Mouse (Mus musculus) lung, postnatal 36 days (tissue): ENCODE measurements at regions not wholly inside any gene's neighbourhood (a gene's known extent, or its start where the extent isn't known, plus 50 kb on each side); places are given as distances from the start of the nearest gene placed in this dataset.

Experiments
- DNase-seq: peaks from one replicate; pipeline ENCODE4 v3.0.0; 2022; ENCODE audit warnings: mixed read lengths

DNA sequence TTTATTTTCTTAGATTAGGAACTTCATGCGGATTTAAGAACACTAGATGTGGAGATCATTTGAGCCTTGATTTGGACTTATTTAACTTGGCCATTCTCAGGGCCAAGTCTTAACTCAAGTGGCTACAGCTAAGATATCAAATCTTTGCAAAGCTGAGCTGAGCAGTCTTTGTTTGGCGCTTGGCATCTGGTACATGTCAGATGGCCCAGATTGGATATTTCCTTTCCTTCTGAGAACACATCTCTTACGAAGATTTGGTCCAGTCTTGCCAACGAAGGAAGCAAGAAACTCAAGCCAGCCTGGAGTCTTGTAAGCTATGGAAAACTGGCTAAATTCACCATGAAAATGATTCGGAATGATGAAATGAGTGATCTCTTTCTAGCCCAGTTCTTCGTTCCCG, 59.1 kb upstream of the Cdc42ep3 start:
- no peak for DNase-seq

DNA sequence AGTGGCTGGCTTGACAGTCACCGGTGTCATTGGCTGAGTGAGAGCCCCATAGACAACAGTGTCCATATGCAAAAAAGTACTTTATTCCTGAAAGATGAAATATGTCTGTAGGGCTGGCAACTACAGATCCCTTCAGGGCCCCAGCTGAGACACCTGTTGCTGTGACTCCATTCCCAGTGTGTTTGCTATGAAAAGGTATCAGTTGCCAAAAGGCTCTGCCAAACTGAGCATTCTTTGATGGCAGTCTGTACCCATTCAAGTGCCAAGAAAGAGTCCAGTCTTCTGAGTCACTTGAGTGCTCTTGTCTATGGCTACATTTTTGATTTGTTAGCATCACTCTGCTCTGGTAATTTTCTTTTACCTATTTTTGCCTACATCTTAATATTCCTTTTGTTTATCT, 63.1 kb upstream of the Cdc42ep3 start:
- no peak for DNase-seq

DNA sequence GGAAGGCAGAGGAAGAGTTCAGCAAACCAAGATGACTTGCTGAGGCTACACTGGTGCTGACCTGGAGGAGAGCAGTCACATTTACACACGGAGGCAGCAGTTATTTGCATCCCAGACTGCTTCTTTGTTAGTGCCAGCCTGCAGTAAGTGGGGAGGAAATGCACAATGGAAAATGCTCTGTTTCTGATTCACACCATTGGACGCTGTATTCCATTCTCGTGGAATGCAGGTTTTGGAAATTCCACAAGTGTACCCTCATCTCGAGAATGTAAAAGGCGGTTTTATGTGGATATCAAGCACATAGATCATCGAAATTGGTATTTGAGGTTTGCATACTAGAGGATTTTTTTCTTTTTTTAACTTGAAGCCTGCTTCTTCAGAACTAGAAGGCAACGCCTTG, 66.7 kb upstream of the Cdc42ep3 start:
- DNase-seq = no peak

DNA sequence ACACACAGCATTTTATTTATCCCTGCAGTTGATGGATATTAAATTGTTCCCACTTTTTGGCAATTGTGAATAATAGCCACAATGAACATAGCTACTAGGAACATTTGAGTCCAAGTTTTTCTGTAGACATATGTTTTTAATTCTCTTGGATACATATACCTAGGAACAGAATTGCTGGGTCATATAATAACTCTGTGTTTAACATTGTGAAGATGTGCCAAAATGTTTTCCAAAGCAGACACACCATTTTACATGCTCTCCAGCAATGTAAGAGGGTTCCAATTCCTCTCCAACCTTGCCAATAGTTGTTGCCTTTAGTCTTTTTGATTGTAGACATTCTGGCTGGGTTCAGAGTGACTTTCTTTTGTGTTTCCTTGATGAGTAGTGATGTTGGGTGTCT, 84.3 kb upstream of the Cdc42ep3 start:
- no peak for DNase-seq

DNA sequence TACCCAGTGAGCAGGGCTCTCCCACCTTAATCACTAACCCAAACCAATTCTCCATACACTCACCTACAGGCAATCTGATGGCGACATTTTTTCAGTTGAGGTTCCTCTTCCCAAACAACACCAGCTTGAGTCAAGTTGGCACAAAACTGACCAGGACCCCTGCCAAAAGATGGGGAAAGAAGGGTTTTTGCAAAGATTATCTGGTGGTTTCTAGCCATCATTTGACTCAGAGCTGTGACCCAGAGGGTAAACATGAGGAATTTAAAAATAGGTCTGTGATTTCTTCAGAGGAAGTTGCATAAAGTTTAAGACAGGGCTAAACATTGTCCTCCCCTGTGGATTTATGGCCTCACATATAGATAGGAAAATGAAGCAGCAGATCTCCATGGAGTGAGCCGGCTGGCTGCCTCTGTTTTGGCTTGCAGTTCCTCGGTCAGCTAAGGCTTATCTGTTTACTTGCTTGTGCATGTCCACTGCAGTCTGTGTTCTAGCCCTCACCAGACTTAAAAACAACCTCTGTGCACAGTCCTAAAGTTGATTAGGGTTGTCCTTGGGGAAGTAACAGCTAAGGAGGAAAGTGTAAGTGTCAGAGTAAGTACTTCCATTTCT, 87.7 kb upstream of the Cdc42ep3 start:
- DNase-seq = peak; percentile 68

DNA sequence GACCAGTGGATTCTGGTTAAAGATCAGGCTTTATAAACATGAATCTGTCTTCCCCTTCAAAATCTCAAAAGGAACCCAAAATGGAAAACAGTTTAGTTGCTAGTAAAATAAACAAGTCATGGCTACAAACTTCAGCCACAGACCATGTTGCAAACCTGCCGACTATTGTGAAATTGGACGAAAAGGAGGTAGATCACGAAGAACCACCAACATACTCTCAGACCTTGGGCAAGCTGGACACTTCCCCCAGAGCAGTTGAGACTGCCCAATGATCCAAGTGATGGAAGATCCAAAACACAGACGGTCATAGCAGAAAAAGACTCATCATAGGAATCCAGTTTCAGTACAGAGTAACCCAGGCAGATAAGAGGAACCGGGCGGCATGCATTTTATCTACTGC, 92.3 kb upstream of the Cdc42ep3 start:
- peak; percentile 54 for DNase-seq

DNA sequence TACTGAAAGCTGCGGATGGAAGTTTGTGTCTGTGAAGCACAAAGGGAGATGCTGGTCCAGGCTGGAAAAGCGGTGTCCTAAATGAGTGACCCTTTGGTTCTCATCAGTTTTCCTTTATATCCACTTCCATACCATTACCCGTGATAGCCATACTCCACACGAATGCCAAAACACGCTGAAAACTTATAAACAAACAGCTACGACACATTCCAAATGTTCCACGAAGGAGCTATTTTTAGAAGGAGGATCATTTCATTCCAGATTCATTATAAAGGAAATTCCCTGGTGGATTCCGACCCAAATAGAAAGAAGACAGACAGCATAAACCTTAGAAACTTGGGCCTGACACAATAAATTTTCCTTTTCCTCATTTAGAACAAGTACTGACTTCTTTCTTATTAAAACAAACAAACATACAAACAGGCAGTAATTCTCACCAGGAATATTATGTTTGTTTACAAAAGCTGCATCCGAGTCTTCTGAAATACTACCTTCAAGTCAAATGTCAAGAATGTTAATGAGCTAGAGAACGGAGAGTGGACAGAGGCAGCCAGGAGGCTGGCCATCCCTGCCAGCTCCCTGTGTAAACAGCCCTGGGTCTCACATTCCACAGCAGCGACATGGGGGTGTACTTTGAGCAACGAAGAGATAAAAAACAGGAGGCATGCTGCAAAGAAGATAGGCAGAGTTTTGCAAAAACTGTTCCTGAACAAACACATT, 96.4 kb upstream of the Cdc42ep3 start:
- DNase-seq = peak; percentile 51

DNA sequence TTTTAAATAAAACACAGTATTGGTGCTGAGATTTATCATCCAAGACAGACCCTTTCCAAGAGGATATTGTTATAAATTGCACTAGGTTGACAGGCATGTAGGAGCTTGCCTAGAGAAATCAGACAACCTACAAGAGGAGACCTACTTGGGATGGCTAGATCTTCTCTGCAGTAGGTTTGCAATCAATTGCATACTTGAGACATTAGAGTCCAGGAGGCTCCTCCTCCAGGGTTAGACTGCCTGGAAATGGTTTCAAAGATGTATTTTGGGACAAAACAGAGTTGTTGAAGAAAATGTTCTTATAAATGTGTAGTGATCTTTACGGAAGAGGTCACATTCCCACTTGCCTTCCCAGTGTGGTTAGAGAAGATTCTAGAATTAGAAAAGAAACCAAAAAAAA, 98.9 kb upstream of the Cdc42ep3 start:
- no peak for DNase-seq

DNA sequence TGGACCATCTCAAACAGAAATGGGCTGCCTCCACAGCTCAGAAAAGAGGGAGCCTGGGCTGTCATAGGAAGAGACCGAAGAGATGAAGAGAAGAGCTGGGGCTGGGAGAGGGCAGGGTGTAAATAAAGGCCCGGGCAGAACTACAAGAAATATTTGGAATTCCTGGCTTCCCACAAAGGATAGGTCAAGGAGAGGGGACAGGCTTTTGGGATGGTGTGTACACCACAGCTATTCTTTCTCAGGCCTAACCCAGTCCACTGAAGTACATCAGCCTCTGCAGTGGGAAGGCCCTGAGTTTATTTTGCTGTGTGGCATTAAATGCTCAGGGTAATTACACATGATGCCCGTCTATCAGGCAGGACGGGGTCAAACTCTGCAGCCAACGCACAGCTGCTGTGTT, 99.6 kb upstream of the Cdc42ep3 start:
- no peak for DNase-seq

DNA sequence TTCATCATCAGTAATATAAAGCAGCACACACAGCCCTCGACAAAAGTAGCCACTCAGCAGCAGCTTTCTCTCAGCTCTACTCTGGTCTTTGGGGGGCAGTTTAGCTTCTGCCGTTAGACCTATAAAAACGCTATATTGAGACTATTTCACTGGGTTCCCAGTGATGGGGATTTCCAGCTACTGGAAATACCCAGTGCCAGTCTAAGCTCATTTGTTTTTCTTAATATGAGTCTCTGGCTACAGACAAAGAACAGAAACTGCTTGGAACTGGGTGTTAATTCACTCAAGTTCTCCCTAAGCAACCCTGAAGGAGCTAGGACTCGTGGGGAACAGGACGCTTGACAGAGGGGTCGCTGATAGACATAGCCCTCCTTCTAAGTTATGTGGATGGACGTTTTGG, 100.3 kb upstream of the Cdc42ep3 start:
- no peak for DNase-seq

DNA sequence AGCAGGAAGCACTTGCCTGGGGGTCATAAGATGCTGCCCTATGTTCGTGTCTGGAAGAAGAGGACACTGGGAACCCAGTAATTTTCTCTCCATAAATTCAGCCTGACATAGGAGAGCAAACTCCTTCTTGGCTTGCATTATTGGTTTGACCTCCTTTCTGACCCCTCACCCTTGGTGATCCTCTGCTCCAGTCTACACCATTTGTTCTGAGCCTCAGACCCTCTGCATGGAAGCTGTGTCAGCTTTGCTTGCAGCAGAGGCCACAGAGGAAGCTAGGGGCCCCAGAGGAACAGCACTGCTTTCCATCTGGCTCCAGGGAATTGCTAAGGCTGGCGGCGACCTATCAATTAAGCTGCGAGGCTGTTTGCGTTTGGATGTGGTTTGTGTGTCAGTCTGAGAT, 102.7 kb upstream of the Cdc42ep3 start:
- DNase-seq = no peak

DNA sequence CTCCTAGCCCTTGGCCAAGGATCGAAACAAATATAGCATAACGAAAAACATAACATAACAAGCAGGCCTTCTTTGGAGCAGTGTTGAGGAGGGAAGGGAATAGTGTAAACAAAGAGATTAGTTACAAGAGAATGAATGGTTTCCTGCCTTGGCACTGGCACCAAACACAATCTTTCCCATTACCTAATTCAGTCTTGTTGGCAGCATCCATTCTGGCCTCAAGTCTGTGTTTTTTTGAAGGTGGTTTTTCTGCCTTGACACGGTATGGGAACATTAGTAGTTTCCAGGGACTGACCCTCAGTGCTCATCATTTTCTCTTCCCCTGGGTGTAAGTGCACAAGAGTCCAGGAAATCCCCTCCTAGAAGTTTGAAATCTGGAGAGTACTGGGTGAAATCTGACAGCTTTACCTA, 106.8 kb upstream of the Cdc42ep3 start:
- DNase-seq = peak; percentile 46

DNA sequence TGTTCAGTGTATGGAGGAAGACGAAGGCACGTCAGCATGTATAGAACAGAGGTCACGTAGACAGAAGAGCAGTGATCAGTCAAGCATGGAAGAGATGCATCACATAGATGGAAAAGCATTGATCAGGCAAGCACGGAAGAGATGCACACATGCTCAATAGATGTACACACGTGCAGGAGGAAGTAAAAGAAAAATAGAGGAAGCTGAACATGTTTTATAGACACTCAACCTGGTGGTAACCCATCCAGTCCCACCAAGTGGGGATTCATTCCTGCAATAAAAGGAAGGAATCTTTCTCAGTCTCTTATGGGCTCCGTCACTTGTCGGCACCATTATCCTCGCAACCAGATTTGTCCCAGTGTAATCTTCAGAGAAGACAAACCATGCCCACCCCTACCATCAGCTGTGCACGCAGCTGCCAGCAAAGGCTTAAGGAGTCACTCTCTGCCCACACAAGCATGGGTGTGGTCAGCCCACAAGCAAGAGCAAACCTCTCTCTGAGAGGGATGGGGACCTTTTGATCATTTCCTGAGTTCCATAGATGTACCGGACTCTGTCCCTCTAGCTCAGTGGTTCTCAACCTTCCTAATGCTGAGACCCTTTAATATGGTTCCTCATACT, 108.3 kb upstream of the Cdc42ep3 start:
- DNase-seq = no peak

DNA sequence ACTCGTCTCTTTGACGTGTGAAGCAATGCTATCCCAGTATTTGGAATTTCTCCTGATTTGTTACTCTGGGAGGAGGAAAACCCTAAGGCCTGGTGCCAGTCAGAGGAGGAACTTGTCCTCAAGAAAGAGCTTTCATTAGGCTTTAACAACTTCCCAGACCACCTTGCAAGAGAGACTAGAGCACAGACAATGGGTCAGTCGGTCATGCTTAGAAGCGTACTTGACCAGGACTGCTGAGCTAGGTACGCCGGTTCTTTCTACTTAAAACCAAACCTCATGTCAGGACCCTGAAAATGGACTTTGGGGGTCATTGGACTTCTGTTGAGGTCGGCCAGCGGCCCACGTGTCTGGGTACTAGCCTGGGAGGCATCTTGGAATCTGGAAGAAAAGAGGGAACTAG, 110.8 kb upstream of the Cdc42ep3 start:
- DNase-seq = no peak

DNA sequence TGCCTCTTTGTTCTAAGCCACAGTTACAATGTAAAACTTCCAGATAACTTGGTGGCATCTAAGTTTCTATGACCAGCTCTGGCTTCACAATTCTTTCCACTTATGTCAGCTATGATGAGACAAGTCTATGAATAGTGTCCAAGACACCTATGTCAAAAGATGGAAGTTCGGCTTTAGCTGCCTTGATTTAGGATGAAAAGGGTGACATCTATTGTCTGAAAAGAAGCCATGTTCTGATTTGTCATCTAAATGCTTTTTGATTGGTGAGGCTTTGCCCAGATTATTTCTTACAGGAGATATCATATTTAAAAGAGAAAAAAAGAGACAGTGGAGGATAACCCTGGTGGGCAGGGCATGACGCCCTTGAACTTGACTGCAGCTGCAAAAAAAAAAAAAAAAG, 116.7 kb upstream of the Cdc42ep3 start:
- no peak for DNase-seq

DNA sequence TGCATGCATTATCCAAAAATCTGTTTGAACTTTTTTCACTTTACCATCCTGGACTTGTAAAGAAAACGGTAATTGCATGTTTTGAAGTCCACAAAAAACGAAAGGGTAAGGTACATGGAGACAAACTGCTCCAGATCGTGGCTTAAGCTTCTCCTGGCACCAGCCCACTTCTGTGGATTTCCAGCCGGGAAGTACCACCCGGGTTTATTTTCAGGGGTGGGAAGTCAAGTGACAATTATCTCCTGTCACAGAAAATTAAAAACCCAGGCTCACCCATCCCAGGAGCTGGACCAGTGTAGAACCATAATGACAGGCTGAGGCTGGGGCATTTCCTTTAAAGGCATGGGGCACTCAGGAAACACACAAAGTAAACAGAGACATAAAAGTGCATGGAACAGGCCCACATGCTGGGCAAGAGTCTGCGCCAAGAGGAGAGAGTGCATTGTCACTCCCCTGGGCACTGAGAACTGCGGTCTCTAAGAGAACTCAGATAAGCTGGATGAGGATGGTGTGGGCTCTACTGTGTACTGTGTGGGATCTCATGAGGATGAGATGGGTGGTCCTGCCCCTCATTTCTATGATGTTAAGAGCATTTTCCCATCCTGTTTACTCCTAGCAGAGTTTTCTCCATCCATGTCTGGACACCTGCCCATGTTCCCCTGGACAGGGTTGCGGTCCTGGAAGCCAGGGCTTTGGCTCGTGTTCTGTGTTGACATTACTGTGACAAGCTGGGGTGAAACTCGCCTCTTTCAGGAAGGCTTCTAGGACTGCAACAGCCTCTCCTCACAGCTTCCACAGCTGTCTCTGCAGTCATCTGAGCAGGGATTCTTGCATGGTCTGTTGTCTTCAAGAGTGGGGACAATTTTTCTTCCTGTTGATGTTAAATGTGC, 117.5 kb upstream of the Cdc42ep3 start:
- DNase-seq = peak; percentile 74

DNA sequence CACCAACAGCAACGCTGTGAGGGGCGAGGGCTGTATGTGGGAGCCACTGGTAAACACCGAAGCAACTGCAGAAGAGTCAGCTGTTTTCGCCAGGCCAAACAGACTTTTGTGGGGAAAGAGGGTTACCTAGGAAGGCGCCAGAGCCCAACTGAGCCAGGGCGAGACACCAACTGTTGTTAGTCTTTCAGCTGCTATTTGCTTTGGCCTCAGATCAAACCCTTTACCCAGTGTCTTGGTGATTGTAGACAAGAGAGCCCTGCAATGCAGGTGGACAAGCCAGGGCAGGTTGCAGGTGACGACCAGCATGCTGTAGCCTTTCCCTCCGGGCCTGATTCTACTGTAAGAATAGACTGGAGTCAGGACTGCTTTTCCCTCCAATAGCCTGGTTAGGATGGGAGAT, 121.8 kb upstream of the Cdc42ep3 start:
- peak; percentile 50 for DNase-seq

DNA sequence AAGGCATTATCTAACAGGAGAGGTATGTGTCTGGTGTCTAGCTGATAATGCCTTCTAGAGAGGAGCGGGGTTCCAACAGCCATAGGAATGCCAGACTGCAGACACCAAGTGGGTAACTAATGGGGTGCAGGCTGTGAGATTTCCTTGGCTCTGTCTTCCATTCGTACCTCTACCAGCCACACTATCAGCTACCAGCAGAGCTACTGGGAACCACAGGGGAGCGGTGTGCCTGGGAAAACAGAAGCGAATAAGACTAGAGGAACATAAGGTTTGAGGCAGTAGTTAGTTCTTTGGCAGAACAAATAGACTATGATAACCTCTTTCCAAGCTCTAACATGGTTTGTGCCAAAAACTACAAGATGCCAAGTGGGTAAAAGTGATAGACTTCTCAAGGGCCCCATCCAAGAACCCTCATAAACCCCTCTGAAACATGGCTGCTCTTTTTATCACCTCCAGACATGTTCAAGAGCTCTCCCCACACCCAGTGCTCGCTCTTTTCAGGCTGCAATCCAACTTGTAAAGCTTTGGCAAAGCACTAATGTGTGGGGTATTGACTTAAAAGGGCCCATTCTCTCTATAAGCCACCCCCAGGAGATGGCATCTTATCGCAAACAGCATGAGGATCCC, 126.3 kb upstream of the Cdc42ep3 start:
- DNase-seq = no peak

DNA sequence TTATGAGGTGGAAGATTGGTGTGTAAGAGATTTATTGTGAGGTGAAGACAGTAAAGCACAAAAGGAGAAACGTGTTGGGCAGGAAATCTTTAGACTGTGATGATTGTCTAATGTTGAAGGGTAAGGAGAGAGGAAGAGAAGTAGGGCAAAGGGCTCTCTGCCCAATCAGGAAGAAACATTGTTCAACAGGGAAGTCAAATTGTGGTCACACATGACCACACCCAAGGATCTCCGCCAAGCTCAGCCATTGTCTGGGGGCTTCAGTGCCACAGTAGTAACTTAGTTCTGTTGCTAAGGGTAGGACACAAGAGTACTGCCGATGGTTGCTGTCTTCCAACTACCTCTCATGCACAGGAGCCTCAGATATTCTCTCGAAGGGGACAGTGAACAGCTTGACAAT, 127.0 kb upstream of the Cdc42ep3 start:
- DNase-seq = peak; percentile 59

DNA sequence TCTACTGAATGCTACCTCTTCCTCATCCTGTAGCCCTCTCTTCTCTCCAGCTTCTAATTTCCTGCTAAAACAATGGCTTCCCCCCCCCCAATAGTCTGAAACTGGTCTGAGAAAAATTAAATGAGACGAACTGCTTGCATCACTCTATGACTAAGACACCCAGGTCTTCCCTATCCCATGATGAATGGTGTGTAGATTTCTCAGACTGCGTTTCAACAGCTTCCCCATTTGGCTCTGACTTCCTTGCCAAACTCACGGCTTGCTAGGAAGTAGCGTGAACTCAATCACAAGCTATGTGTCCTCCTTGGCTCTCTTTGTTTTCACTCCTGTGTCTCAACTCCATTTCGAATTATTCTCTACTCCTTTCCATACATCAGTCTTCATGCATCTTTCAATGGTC, 126.4 kb upstream of the Rmdn2 start:
- DNase-seq = peak; percentile 40

DNA sequence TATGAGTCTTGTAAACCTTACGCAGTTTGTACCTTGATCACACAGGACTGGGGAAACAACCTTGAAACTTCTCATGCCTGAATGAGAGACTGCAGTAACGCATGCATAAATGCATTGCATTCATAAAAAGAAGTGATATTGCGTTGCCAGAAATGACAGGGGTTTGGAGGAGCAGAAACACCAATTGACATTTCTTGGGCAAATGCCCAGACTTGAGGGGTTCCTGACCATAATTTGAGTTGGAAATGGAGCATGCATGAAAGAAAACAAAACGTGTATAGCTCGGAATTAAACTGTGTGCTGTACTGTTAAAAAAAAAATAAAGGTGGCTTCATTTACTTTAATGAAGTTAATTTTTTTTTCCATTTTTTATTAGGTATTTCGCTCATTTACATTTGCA, 122.4 kb upstream of the Rmdn2 start:
- no peak for DNase-seq

DNA sequence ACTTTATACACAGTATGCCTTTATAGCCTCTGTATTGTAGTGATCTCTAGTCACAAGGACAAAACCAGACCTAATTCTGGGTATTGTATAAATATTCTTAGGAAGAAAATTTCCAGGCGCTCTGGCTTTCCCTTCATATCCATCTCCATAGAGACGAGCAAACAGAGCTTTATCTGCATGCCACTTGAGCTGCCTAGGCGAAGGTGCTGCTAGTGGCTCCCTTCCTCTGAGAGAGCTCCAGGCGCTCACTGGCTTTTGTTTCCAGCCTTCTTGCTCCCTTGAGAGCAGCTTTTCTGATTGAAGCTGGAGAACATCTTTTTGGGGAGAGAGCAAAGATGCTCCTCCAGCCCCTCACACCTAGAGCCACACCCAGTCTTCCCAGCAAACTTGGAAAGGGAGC, 114.0 kb upstream of the Rmdn2 start:
- no peak for DNase-seq

DNA sequence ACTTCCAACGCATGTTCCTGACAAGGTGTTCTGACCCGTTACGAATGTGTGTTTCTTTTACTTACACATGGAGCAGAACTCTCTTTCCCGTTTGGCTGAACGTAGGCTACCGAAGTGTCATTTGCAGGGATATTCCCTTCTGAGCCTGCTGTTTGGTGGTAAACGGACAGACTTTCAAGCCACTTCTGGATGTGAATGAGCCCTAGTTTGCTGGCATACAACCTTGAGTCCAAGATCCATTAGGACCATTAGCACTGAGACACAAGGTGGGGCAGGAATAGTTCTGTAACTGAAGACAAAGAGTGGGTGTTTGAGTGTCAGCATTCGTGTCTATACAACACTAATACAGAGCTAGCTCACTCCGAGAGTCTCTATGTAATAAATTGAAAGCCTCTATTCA, 113.3 kb upstream of the Rmdn2 start:
- DNase-seq = no peak
